Mouse (Mus musculus): ENCODE measurements around the gene Ppif. TPM values are rescaled to one million over a fixed set of nuclear protein-coding genes. Genes with fewer than 3 reads are reported as not detected.

Gene Ppif
- polyA plus RNA-seq (2015; fragmentation: Nextera tagmentation; extraction: Ambion mirVana): 25.3 and 25.5 TPM in 2 replicates

GRCm38 (mm10) chr14:25693888-25694568, at the start of gene Ppif:
TSS of gene Ppif (plus strand) at chr14:25694154.
- WGBS: under 1% methylated on average over 69 of the region's 70 CpGs
- Histone ChIP-seq H3K27me3 (no peaks in the 10 kb centered on the region), H3K4me2 (replicated peaks) (peak within 1 kb of the TSS; percentile 79)

GRCm38 (mm10) chr14:25645717-25646116, 48.2 kb upstream of the Ppif start:
- H3K4me2 ChIP-seq (replicated peaks): no peak overlapping the region
- no peaks in the 10 kb centered on the region for H3K27me3 ChIP-seq
- no peak overlapping the region for H3K27ac ChIP-seq
- 93% methylated on average over 9 of the region's 9 CpGs for WGBS
- peaks cover 2% of the 10 kb centered on the region; the same call in 1 of the 2 replicates for H3K4me1 ChIP-seq (replicated peaks)
- H3K4me3 ChIP-seq (replicated peaks): no peak overlapping the region
- peaks cover 96% of the 10 kb centered on the region for H3K36me3 ChIP-seq
- ATAC-seq: no peak
- H3K9ac ChIP-seq (replicated peaks): no peak overlapping the region
- no peaks in the 10 kb centered on the region for H3K9me3 ChIP-seq

More at GRCm38 (mm10) chr14:25693888-25694568, at the start of gene Ppif:
- H3K4me3 ChIP-seq (replicated peaks): peak within 1 kb of the TSS; percentile 76
- H3K27ac ChIP-seq: peak within 1 kb of the TSS; percentile 45; the same call in 1 of the 2 replicates
- H3K9ac ChIP-seq (replicated peaks): peak within 1 kb of the TSS; percentile 75
- peak; percentile 95 for ATAC-seq
- no peaks in the 10 kb centered on the region for H3K9me3 ChIP-seq
- H3K4me1 ChIP-seq (replicated peaks): peaks cover 29% of the 10 kb centered on the region
- H3K36me3 ChIP-seq: peaks cover 35% of the 10 kb centered on the region

DNA sequence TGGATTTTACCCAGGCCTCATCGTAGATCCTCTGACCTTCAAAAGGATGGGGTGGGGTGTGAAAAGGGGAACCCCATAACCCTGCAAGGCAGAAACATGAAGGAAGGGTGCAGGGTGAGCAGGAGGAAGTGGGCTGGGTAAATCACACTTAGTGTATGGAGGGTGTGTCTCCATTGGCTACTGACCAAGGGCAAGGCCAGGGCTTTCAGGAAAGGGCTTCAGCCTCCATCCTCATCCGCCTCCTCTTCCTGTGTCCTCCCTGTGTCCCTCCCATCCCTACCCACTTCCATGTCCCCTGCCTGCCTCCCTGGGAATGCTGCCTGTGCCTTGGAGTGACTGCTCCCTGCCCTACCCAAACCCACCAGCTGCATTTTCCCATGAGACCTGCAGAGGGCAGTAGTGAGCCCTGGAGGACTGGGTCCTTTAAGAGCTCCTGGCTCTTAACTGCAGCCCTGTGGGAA, 47.8 kb upstream of the Ppif start:
- H3K27ac ChIP-seq: 0 out of 2 replicates have a peak overlapping the region, but pooled peaks have one; percentile 6
- no peak overlapping the region for H3K4me2 ChIP-seq (replicated peaks)
- no peak overlapping the region for H3K4me3 ChIP-seq (replicated peaks)
- no peak overlapping the region for H3K9ac ChIP-seq (replicated peaks)
- H3K36me3 ChIP-seq: peaks cover 96% of the 10 kb centered on the region
- ATAC-seq: peak; percentile 55; the same call in 1 of the 2 replicates
- H3K4me1 ChIP-seq (replicated peaks): no peaks in the 10 kb centered on the region
- no peaks in the 10 kb centered on the region for H3K9me3 ChIP-seq
- WGBS: 84% methylated on average over 2 of the region's 2 CpGs
- no peaks in the 10 kb centered on the region for H3K27me3 ChIP-seq

GRCm38 (mm10) chr14:25651131-25651530, 42.8 kb upstream of the Ppif start:
- Histone ChIP-seq H3K4me1 (replicated peaks) (no peaks in the 10 kb centered on the region), H3K27ac (no peak overlapping the region), H3K4me2 (replicated peaks) (no peak overlapping the region), H3K27me3 (no peaks in the 10 kb centered on the region), H3K4me3 (replicated peaks) (no peak overlapping the region), H3K9ac (replicated peaks) (no peak overlapping the region), H3K36me3 (peaks cover 100% of the 10 kb centered on the region), H3K9me3 (no peaks in the 10 kb centered on the region)
- 95% methylated on average over 4 of the region's 4 CpGs for WGBS
- no peak for ATAC-seq

DNA sequence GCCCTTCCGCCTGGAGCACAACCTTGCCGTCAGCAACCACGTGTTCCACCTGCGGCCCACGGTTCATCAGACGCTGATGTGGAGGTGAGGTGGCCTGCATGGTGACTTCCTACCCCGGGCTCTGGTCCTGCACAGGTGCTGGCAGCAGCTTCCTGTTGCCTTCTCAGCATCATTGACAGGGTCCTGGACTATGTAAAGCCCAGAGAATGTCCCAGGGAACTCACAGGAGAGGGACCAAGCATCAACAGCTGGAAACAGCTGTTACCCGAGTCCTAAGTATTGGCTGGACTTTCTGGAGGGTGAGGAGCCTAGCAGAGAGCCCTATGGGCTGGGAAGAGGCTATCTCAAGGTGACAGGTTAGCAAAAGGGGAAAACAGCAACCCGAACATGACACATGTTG, 42.0 kb upstream of the Ppif start:
- Histone ChIP-seq H3K4me3 (replicated peaks) (no peak overlapping the region), H3K36me3 (peaks cover 100% of the 10 kb centered on the region), H3K9ac (replicated peaks) (no peak overlapping the region), H3K27ac (no peak overlapping the region), H3K4me2 (replicated peaks) (no peak overlapping the region), H3K27me3 (no peaks in the 10 kb centered on the region), H3K9me3 (no peaks in the 10 kb centered on the region), H3K4me1 (replicated peaks) (no peaks in the 10 kb centered on the region)
- WGBS: 93% methylated on average over 9 of the region's 9 CpGs
- no peak for ATAC-seq

DNA sequence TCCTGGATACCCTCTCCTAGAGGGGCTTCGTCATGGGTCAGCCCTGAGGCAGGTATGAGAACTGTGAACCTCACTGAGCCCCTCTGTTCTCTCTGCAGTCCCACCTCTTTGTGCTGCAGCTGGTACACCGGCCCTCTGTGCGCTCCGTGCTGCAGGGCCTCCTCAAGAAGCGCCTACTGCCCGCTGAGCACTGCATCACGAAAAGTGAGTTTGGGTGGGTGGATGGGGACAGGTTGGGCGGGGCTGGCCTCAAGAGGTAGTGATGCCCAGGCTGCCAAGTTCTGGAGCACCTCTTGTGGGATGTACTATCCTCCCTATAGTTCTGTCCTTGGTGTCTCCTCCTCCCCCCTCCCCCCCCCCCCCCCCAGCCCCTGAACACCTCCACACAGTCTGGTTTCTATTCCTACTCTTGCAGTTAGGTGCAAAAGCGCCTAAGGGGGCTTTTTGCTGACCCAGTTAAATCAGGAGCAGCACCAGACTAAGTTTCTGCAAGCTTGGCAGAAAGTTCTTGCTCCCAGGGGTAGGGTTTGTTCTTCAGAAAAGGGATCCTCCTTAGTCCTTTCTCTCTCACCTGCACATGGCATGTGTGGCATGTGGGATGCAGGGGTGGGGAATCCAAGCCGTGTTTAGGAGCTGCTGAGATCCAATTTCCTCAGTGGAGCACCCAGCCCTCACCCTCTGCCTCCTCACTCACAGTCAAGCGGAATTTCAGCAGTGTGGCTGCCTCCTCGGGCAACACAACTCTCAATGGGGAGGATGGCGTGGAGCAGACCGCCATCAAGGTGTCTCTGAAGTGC, 39.4 kb upstream of the Ppif start:
- Histone ChIP-seq H3K4me2 (replicated peaks) (no peak overlapping the region), H3K27me3 (no peaks in the 10 kb centered on the region), H3K4me1 (replicated peaks) (no peaks in the 10 kb centered on the region), H3K27ac (no peak overlapping the region), H3K9ac (replicated peaks) (no peak overlapping the region), H3K9me3 (no peaks in the 10 kb centered on the region), H3K36me3 (peaks cover 100% of the 10 kb centered on the region), H3K4me3 (replicated peaks) (no peak overlapping the region)
- WGBS: 94% methylated on average over 14 of the region's 14 CpGs
- ATAC-seq: peak; percentile 18; the same call in 1 of the 2 replicates

GRCm38 (mm10) chr14:25660661-25661060, 33.3 kb upstream of the Ppif start:
- no peaks in the 10 kb centered on the region for H3K9me3 ChIP-seq
- H3K4me3 ChIP-seq (replicated peaks): no peak overlapping the region
- ATAC-seq: peak; percentile 35; the same call in 1 of the 2 replicates
- H3K9ac ChIP-seq (replicated peaks): no peak overlapping the region
- no peak overlapping the region for H3K27ac ChIP-seq
- H3K36me3 ChIP-seq: peaks cover 98% of the 10 kb centered on the region
- H3K4me1 ChIP-seq (replicated peaks): 0 out of 2 replicates have a peak, but pooled peaks cover 6% of the 10 kb centered on the region
- H3K4me2 ChIP-seq (replicated peaks): no peak overlapping the region
- H3K27me3 ChIP-seq: no peaks in the 10 kb centered on the region
- WGBS: 64% methylated on average over 11 of the region's 11 CpGs

- no peaks in the 10 kb centered on the region for H3K27me3 ChIP-seq
- H3K4me3 ChIP-seq (replicated peaks): no peak overlapping the region
- H3K9ac ChIP-seq (replicated peaks): no peak overlapping the region
- peaks cover 98% of the 10 kb centered on the region for H3K36me3 ChIP-seq
- peak overlapping the region; percentile 14; the same call in 1 of the 2 replicates for H3K27ac ChIP-seq
- no peaks in the 10 kb centered on the region for H3K9me3 ChIP-seq
- no peak overlapping the region for H3K4me2 ChIP-seq (replicated peaks)
- 0 out of 2 replicates have a peak, but pooled peaks cover 6% of the 10 kb centered on the region for H3K4me1 ChIP-seq (replicated peaks)
- 0 out of 2 replicates have a peak, but pooled peaks have one; percentile 18 for ATAC-seq
- WGBS: 72% methylated on average over 17 of the region's 17 CpGs
Observed at GRCm38 (mm10) chr14:25661185-25661920, 32.6 kb upstream of the Ppif start.

- peak overlapping the region; percentile 76 for H3K27ac ChIP-seq
- no peaks in the 10 kb centered on the region for H3K27me3 ChIP-seq
- no peak overlapping the region for H3K4me3 ChIP-seq (replicated peaks)
- 0 out of 2 replicates have a peak overlapping the region, but pooled peaks have one; percentile 23 for H3K9ac ChIP-seq (replicated peaks)
- ATAC-seq: no peak
- H3K4me1 ChIP-seq (replicated peaks): 0 out of 2 replicates have a peak, but pooled peaks cover 6% of the 10 kb centered on the region
- no peak overlapping the region for H3K4me2 ChIP-seq (replicated peaks)
- no peaks in the 10 kb centered on the region for H3K9me3 ChIP-seq
- WGBS: 82% methylated on average over 7 of the region's 7 CpGs
- peaks cover 81% of the 10 kb centered on the region for H3K36me3 ChIP-seq
Observed at GRCm38 (mm10) chr14:25663649-25664309, 30.2 kb upstream of the Ppif start.

- Histone ChIP-seq H3K4me2 (replicated peaks) (no peak overlapping the region), H3K27ac (peak overlapping the region; percentile 76), H3K27me3 (no peaks in the 10 kb centered on the region), H3K4me1 (replicated peaks) (0 out of 2 replicates have a peak, but pooled peaks cover 6% of the 10 kb centered on the region), H3K36me3 (peaks cover 80% of the 10 kb centered on the region), H3K9me3 (no peaks in the 10 kb centered on the region), H3K9ac (replicated peaks) (peak overlapping the region; percentile 23; the same call in 1 of the 2 replicates), H3K4me3 (replicated peaks) (no peak overlapping the region)
- 83% methylated on average over 7 of the region's 7 CpGs for WGBS
- ATAC-seq: no peak
Observed at GRCm38 (mm10) chr14:25664310-25664695, 29.7 kb upstream of the Ppif start.
